Mouse (Mus musculus): Measurements from ENCODE around the gene Adprm. TPM values are rescaled to one million over a fixed set of nuclear protein-coding genes. Genes with fewer than 3 reads are reported as not detected.

Adprm gene
- total and polyA plus RNA-seq, 2 experiments from 2014 or later, result 22.2 to 24.6 TPM

GRCm38 (mm10) chr11:67019711-67020475 lies 32.5 kb downstream of the Adprm start:
- WGBS, result 54% methylated on average over 7 of the region's 7 CpGs
- H3K27me3 ChIP-seq (ENCODE audit: insufficient read depth, low read length), result no peaks in the 10 kb centered on the region
- H3K27ac ChIP-seq (ENCODE audit: low read depth, low read length), result no peak overlapping the region
- H3K9me3 ChIP-seq (ENCODE audit: low read length), result no peaks in the 10 kb centered on the region
- H3K4me3 ChIP-seq (ENCODE audit: low read depth, low read length), result no peak overlapping the region
- ATAC-seq (no peak), DNase-seq (no peak)
- H3K9ac ChIP-seq, result no peak overlapping the region
- no peak for TF ChIP-seq CTCF (IDR thresholded peaks at IDR 0.05; ENCODE audit: low read depth)
- H3K4me2 ChIP-seq (ENCODE audit: low read depth), result no peak overlapping the region
- no peaks in the 10 kb centered on the region for H3K36me3 ChIP-seq (ENCODE audit: insufficient read depth)
- no peaks in the 10 kb centered on the region for H3K4me1 ChIP-seq (ENCODE audit: insufficient read depth)

- Histone ChIP-seq H3K4me3 (ENCODE audit: low read depth, low read length) (no peak overlapping the region), H3K4me2 (ENCODE audit: low read depth) (no peak overlapping the region), H3K9ac (no peak overlapping the region), H3K36me3 (ENCODE audit: insufficient read depth) (no peaks in the 10 kb centered on the region), H3K27me3 (ENCODE audit: insufficient read depth, low read length) (no peaks in the 10 kb centered on the region), H3K9me3 (ENCODE audit: low read length) (no peaks in the 10 kb centered on the region), H3K27ac (ENCODE audit: low read depth, low read length) (no peak overlapping the region), H3K4me1 (ENCODE audit: insufficient read depth) (no peaks in the 10 kb centered on the region)
- ATAC-seq (no peak), DNase-seq (no peak)
- no peak for TF ChIP-seq CTCF (IDR thresholded peaks at IDR 0.05; ENCODE audit: low read depth)
- WGBS, result 15% methylated on average over 12 of the region's 12 CpGs
Measured at GRCm38 (mm10) chr11:67017801-67018591, 34.4 kb downstream of the Adprm start.

- DNase-seq, result no peak
- H3K9me3 ChIP-seq (ENCODE audit: low read length), result no peaks in the 10 kb centered on the region
- H3K27me3 ChIP-seq (ENCODE audit: insufficient read depth, low read length), result no peaks in the 10 kb centered on the region
- WGBS, result 29% methylated on average over 4 of the region's 4 CpGs
- no peak for TF ChIP-seq CTCF (IDR thresholded peaks at IDR 0.05; ENCODE audit: low read depth)
- no peak for ATAC-seq
- no peak overlapping the region for H3K4me2 ChIP-seq (ENCODE audit: low read depth)
- no peak overlapping the region for H3K9ac ChIP-seq
- H3K4me3 ChIP-seq (ENCODE audit: low read depth, low read length), result no peak overlapping the region
- H3K4me1 ChIP-seq (ENCODE audit: insufficient read depth), result no peaks in the 10 kb centered on the region
- H3K27ac ChIP-seq (ENCODE audit: low read depth, low read length), result no peak overlapping the region
- H3K36me3 ChIP-seq (ENCODE audit: insufficient read depth), result no peaks in the 10 kb centered on the region
Measured at GRCm38 (mm10) chr11:67011635-67012034, 40.8 kb downstream of the Adprm start.

DNA sequence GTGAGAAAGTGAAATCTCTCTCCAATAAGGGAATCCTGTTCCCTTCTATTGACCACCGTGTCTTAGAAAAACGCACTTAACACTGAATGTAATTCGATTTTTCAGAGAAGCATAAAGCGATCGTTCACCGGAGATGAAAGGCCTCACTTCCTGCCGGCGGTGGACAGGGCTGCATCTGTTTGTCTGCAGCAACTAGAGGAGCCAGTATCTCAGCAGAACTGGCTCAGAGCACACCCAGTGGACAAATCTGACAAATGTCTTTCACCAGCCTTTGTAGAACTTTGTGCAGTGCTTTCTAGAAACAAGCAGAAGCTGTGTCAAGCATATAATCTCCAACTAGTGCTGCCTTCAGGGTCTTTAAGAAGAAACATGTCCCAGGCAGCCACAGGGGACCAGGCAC lies 42.0 kb downstream of the Adprm start:
- 0 out of 2 replicates have a peak overlapping the region, but pooled peaks have one; percentile 6 for H3K9ac ChIP-seq
- H3K36me3 ChIP-seq (ENCODE audit: insufficient read depth), result no peaks in the 10 kb centered on the region
- ATAC-seq (peak; percentile 88), DNase-seq (peak; percentile 59)
- no peak overlapping the region for H3K4me2 ChIP-seq (ENCODE audit: low read depth)
- no peaks in the 10 kb centered on the region for H3K9me3 ChIP-seq (ENCODE audit: low read length)
- no peak overlapping the region for H3K4me3 ChIP-seq (ENCODE audit: low read depth, low read length)
- WGBS, result 6% methylated on average over 8 of the region's 8 CpGs
- no peak overlapping the region for H3K27ac ChIP-seq (ENCODE audit: low read depth, low read length)
- TF ChIP-seq CTCF (IDR thresholded peaks at IDR 0.05; ENCODE audit: low read depth), result peak; percentile 55
- H3K27me3 ChIP-seq (ENCODE audit: insufficient read depth, low read length), result no peaks in the 10 kb centered on the region
- no peaks in the 10 kb centered on the region for H3K4me1 ChIP-seq (ENCODE audit: insufficient read depth)

DNA sequence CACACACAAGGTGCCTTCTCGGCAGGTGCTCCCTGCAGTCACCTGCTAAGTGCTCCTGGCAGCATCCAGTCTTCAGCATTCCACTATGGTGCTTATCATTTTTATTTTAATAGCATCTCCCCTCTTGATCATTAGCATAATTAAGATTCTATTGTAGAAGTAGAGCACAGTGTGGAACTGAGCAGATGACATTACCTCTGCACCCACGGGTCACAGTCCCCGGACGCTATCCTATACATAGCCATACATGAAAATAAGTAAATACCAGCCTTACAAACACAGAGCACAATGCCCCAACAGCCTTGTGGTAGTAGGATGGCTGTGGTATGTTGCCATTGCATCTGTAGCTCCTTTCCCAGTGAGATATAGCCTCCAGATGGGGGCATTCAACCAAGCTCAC lies 43.9 kb downstream of the Adprm start:
- no peak overlapping the region for H3K4me3 ChIP-seq (ENCODE audit: low read depth, low read length)
- TF ChIP-seq CTCF (IDR thresholded peaks at IDR 0.05; ENCODE audit: low read depth), result no peak
- no peaks in the 10 kb centered on the region for H3K9me3 ChIP-seq (ENCODE audit: low read length)
- H3K36me3 ChIP-seq (ENCODE audit: insufficient read depth), result no peaks in the 10 kb centered on the region
- DNase-seq (no peak), ATAC-seq (no peak)
- H3K27me3 ChIP-seq (ENCODE audit: insufficient read depth, low read length), result no peaks in the 10 kb centered on the region
- no peak overlapping the region for H3K27ac ChIP-seq (ENCODE audit: low read depth, low read length)
- no peaks in the 10 kb centered on the region for H3K4me1 ChIP-seq (ENCODE audit: insufficient read depth)
- 89% methylated on average over 4 of the region's 4 CpGs for WGBS
- H3K4me2 ChIP-seq (ENCODE audit: low read depth), result no peak overlapping the region
- no peak overlapping the region for H3K9ac ChIP-seq

DNA sequence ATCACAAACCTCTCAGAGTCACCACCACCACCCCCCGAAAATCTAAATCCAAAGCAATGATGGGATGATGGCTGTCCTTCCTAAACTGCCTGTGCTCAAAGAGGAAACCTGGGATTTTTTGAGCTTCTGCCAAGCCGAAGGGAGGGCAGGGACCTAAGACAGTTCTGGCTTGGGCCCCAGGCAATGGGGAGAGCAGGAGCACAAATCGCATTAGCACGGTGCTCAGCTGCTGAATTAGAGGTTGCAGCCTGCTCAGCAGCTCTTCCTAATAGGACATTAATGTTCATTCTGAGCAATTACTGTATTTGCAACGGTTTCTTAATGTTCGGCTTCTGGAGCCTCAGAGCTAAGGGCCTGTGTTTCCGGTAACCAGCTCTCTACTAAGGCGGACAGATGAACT lies 44.4 kb downstream of the Adprm start:
- H3K36me3 ChIP-seq (ENCODE audit: insufficient read depth), result no peaks in the 10 kb centered on the region
- no peak for TF ChIP-seq CTCF (IDR thresholded peaks at IDR 0.05; ENCODE audit: low read depth)
- no peaks in the 10 kb centered on the region for H3K4me1 ChIP-seq (ENCODE audit: insufficient read depth)
- DNase-seq (no peak), ATAC-seq (no peak)
- no peaks in the 10 kb centered on the region for H3K9me3 ChIP-seq (ENCODE audit: low read length)
- H3K9ac ChIP-seq, result no peak overlapping the region
- H3K4me2 ChIP-seq (ENCODE audit: low read depth), result no peak overlapping the region
- H3K27ac ChIP-seq (ENCODE audit: low read depth, low read length), result no peak overlapping the region
- H3K27me3 ChIP-seq (ENCODE audit: insufficient read depth, low read length), result no peaks in the 10 kb centered on the region
- WGBS, result 66% methylated on average over 8 of the region's 8 CpGs
- no peak overlapping the region for H3K4me3 ChIP-seq (ENCODE audit: low read depth, low read length)

DNA sequence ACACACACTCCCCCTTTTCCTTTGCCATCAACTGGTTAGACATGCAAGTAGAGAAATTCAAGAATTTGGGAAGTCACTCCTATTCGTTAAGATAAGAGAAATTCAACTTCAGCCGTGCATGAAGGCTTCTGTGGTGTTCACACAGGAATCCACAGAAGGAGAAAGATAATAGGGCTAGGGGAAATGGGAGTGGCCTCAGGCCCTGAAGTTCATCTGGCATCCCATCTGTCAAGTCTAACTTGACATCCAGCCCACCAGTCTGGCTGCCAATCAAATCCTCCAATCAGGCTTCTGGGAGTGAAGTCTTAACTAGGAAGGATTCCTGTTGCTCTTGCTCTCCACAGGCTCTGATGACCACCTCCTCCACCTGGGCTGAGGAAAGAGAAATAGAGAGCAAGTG lies 49.5 kb downstream of the Adprm start:
- peak; percentile 49 for DNase-seq
- Histone ChIP-seq H3K4me2 (ENCODE audit: low read depth) (no peak overlapping the region), H3K9me3 (ENCODE audit: low read length) (no peaks in the 10 kb centered on the region), H3K27me3 (ENCODE audit: insufficient read depth, low read length) (no peaks in the 10 kb centered on the region), H3K4me3 (ENCODE audit: low read depth, low read length) (no peak overlapping the region), H3K4me1 (ENCODE audit: insufficient read depth) (peaks cover 11% of the 10 kb centered on the region), H3K36me3 (ENCODE audit: insufficient read depth) (no peaks in the 10 kb centered on the region), H3K27ac (ENCODE audit: low read depth, low read length) (no peak overlapping the region), H3K9ac (no peak overlapping the region)
- no peak for ATAC-seq
- WGBS, result 45% methylated on average over 2 of the region's 2 CpGs
- TF ChIP-seq CTCF (IDR thresholded peaks at IDR 0.05; ENCODE audit: low read depth), result no peak
